Mouse (Mus musculus) effector memory CD4-positive, alpha-beta T cell, adult 7 months (primary cell): ENCODE data around the gene Brip1. TPM values are rescaled to one million over a fixed set of nuclear protein-coding genes. Genes with fewer than 3 reads are reported as not detected.

Source experiments
- polyA plus RNA-seq: library from polyadenylated mRNA; unstranded; fragments of 100-300 nt; shearing (Covaris generic); gene quantifications from one replicate; pipeline ENCODE4 v1.2.1, GENCODE M21; 2017

The Brip1 gene
- polyA plus RNA-seq, result 0.55 TPM

GRCm38 (mm10) chr11:86201037-86201786 is at the start of gene Brip1:
Gene Brip1 (minus strand): TSS chr11:86201193.

Other genes with a start within 250 kb of the Brip1 start
- gene Ints2, start 56.4 kb upstream of the Brip1 start, polyA plus RNA-seq, result 15.3 TPM
- gene Med13, start 156.4 kb upstream of the Brip1 start, polyA plus RNA-seq, result 26.1 TPM